Comparison of ENCODE assay signal across 15 mouse cellular contexts in the genomic region with DNA sequence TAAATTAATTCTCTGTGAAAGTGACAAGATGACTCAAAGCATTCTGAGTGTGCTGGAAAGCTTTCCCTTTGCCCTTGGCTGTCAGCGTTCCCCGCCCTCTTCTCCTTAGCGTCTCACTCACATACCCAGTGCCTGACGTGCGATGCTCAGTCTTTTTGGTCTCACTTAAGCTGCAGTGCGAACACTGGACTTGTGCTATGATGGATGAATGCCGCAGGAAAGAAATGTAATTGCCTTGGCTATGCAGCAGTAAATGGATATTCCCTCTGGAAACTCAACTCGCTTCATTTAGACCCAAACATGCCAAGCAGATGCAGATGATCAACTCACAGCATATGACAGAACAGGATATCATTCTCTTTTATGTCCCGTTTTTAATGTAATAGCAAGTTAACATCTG.
DNase-seq lines count a peak whose midpoint lies in the region; ATAC-seq lines count a peak whose summit lies in the region.
"Had no signal": no experiment of that assay in that cellular context is flagged by ENCODE, and none has a peak within 500 bp of the region (broad histone marks: within the 10 kb centered on the region; RNA-seq: fewer than 3 reads in every experiment).

No protein-coding gene starts in this region.

- no peak for DNase-seq in limb, embryonic 10.5 days (ENCODE audit: low spot score)
- DNase-seq in ZHBTc4 (ENCODE audit: low read depth, low spot score), result peak; percentile 1
- DNase-seq in embryonic facial prominence, embryonic 14.5 days (ENCODE audit: low spot score), result peak; percentile 55
- DNase-seq in lung, postnatal 4 days, result peak; percentile 11 to 51
- DNase-seq in frontal cortex, postnatal 25 days (ENCODE audit: low spot score in 2 of 2), result no peak
- no peak for DNase-seq in frontal cortex, postnatal 14 days (ENCODE audit: low spot score in 2 of 2)
- DNase-seq in ovary, postnatal 36 days (ENCODE audit: low spot score), result no peak
- DNase-seq: gastrocnemius, postnatal 36 days; kidney, postnatal 10 days; thymus, adult 18-20 months had no signal

- no peaks in the 10 kb centered on the region for H3K27me3 ChIP-seq in limb, embryonic 13.5 days
- H3K27me3 ChIP-seq in limb, embryonic 10.5 days (ENCODE audit: low read depth, poor library complexity, severe bottlenecking), result no peaks in the 10 kb centered on the region
- no peaks in the 10 kb centered on the region for H3K27me3 ChIP-seq in embryonic facial prominence, embryonic 14.5 days (replicated peaks; ENCODE audit: control insufficient read depth, insufficient read depth, low read length)
- H3K27me3 ChIP-seq: limb, embryonic 15.5 days had no signal

- H3K4me2 ChIP-seq in limb, embryonic 13.5 days (replicated peaks), result no peak overlapping the region
- H3K4me2 ChIP-seq in embryonic facial prominence, embryonic 14.5 days (ENCODE audit: low read depth, low read length), result no peak overlapping the region
- H3K4me2 ChIP-seq: heart, embryonic 11.5 days; limb, embryonic 15.5 days had no signal

- H3K4me1 ChIP-seq in limb, embryonic 13.5 days, result no peaks in the 10 kb centered on the region
- H3K4me1 ChIP-seq in limb, embryonic 10.5 days, result no peaks in the 10 kb centered on the region
- H3K4me1 ChIP-seq in embryonic facial prominence, embryonic 14.5 days (ENCODE audit: control insufficient read depth, insufficient read depth, low read length), result no peaks in the 10 kb centered on the region
- H3K4me1 ChIP-seq: limb, embryonic 15.5 days had no signal

- 61% methylated on average over 9 of the region's 9 CpGs for WGBS in limb, embryonic 13.5 days
- 81% methylated on average over 9 of the region's 9 CpGs for WGBS in limb, embryonic 10.5 days
- 52% methylated on average over 9 of the region's 9 CpGs for WGBS in embryonic facial prominence, embryonic 14.5 days

- no peak overlapping the region for H3K4me3 ChIP-seq in limb, embryonic 13.5 days
- H3K4me3 ChIP-seq in limb, embryonic 10.5 days, result no peak overlapping the region
- H3K4me3 ChIP-seq in embryonic facial prominence, embryonic 14.5 days (ENCODE audit: low read depth, low read length), result no peak overlapping the region
- H3K4me3 ChIP-seq: limb, embryonic 15.5 days had no signal

- H3K27ac ChIP-seq in limb, embryonic 13.5 days, result no peak overlapping the region
- no peak overlapping the region for H3K27ac ChIP-seq in limb, embryonic 10.5 days
- H3K27ac ChIP-seq in embryonic facial prominence, embryonic 14.5 days (replicated peaks; ENCODE audit: low read depth, low read length), result no peak overlapping the region
- H3K27ac ChIP-seq: limb, embryonic 15.5 days had no signal

- no peak overlapping the region for H3K9ac ChIP-seq in limb, embryonic 13.5 days
- H3K9ac ChIP-seq in embryonic facial prominence, embryonic 14.5 days (ENCODE audit: low read depth, low read length), result no peak overlapping the region
- H3K9ac ChIP-seq: limb, embryonic 15.5 days had no signal

- no peaks in the 10 kb centered on the region for H3K9me3 ChIP-seq in limb, embryonic 13.5 days
- H3K9me3 ChIP-seq in limb, embryonic 10.5 days (replicated peaks), result no peaks in the 10 kb centered on the region
- H3K9me3 ChIP-seq in embryonic facial prominence, embryonic 14.5 days (ENCODE audit: control insufficient read depth, low read length), result no peaks in the 10 kb centered on the region
- H3K9me3 ChIP-seq: limb, embryonic 15.5 days had no signal

- H3K36me3 ChIP-seq in limb, embryonic 13.5 days, result no peaks in the 10 kb centered on the region
- H3K36me3 ChIP-seq in limb, embryonic 10.5 days, result no peaks in the 10 kb centered on the region
- H3K36me3 ChIP-seq in embryonic facial prominence, embryonic 14.5 days (ENCODE audit: control insufficient read depth, insufficient read depth, low read length), result no peaks in the 10 kb centered on the region
- H3K36me3 ChIP-seq: limb, embryonic 15.5 days had no signal

- ATAC-seq in limb, embryonic 13.5 days (ENCODE audit: low FRiP score, low read depth), result 0 out of 2 replicates have a peak, but pooled peaks have one; percentile 15
- peak; percentile 63; the same call in 1 of the 2 replicates for ATAC-seq in embryonic facial prominence, embryonic 14.5 days (ENCODE audit: low read depth)
- ATAC-seq: forebrain, embryonic 16.5 days; intestine, embryonic 16.5 days had no signal

Comparison
In these comparisons a context has a peak if more than half of its experiments do, and no peak if none do; other contexts are left out.
1. DNase-seq: peak in ZHBTc4 (single experiment), embryonic facial prominence, embryonic 14.5 days (single experiment) and lung, postnatal 4 days (2 of 2); none in limb, embryonic 10.5 days (single experiment), frontal cortex, postnatal 25 days (0 of 2), frontal cortex, postnatal 14 days (0 of 2) and ovary, postnatal 36 days (single experiment).